Mouse (Mus musculus): ENCODE results near the gene 5830473C10Rik.

DNA sequence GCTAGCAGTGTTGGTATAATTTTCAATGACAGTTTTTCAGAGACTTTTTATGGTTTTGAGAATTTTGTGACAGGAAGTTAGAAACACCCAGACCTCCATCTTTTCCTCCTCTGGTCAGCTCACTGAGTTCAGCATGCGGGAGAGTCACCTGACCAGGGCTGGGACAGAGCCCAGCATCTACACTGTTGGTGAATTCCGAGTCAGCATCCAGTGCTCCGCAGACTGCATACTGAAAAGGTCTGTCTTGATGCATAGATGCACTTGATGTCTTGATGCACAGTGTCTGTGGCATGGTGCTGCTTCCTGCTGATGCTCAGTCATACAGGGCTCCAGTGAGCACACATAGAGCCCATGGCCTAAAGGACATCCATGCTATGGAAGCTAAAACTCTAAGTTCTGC is 67.1 kb downstream of the 5830473C10Rik start:
- TF ChIP-seq GATA1 (IDR thresholded peaks at IDR 0.05; ENCODE audit: low read length) (no peak), TAL1 (IDR thresholded peaks at IDR 0.05; ENCODE audit: low read length) (no peak)

Measured in erythroblast, embryonic 14.5 days (primary cell).